Mouse (Mus musculus): Measurements from ENCODE around the gene Fgf18. TPM values are rescaled to one million over a fixed set of nuclear protein-coding genes. Genes with fewer than 3 reads are reported as not detected.

The Fgf18 gene
- polyA plus RNA-seq, 1 experiment from 2014 or later = 0.83 TPM

Other genes with a start within 250 kb of the Fgf18 start
- gene Npm1, start 15.8 kb upstream of the Fgf18 start, polyA plus RNA-seq (2015; fragmentation: Nextera tagmentation; extraction: Ambion mirVana) = 689 and 790 TPM in 2 replicates
- gene Tlx3, start 56.2 kb upstream of the Fgf18 start, polyA plus RNA-seq (2015; fragmentation: Nextera tagmentation; extraction: Ambion mirVana) = not detected in 2 replicates
- gene Gm12117, start 129.3 kb upstream of the Fgf18 start, polyA plus RNA-seq (2015; fragmentation: Nextera tagmentation; extraction: Ambion mirVana) = not detected in 2 replicates

Measured in intestine, embryonic 16.5 days (tissue).